In genomic region chr17:69383941-69384665, GRCm38 (mm10) we compare ENCODE assay signal across 8 mouse cellular contexts. TPM values are rescaled to one million over a fixed set of nuclear protein-coding genes. Genes with fewer than 3 reads are reported as not detected.
A peak's percentile ranks its signal among the peaks of the same experiment; 100 is the strongest.
DNase-seq lines count a peak whose midpoint lies in the region; ATAC-seq and TF ChIP-seq lines count a peak whose summit lies in the region.

No protein-coding gene starts in this region.

- TF ChIP-seq POLR2A in bone marrow, adult 2 months (IDR thresholded peaks at IDR 0.05; ENCODE audit: borderline replicate concordance, control insufficient read depth, low read depth, low read length): peak; percentile 42; the same call in 1 of the 2 replicates
- 0 out of 2 replicates have a peak, but pooled peaks have one; percentile 67 for TF ChIP-seq POLR2A in limb, embryonic 14.5 days (IDR thresholded peaks at IDR 0.05; ENCODE audit: borderline replicate concordance, extremely low read depth, insufficient read depth, insufficient read length)

- H3K27me3 ChIP-seq in embryonic facial prominence, embryonic 14.5 days (replicated peaks; ENCODE audit: control insufficient read depth, insufficient read depth, low read length): no peaks in the 10 kb centered on the region
- no peaks in the 10 kb centered on the region for H3K27me3 ChIP-seq in limb, embryonic 14.5 days (ENCODE audit: control insufficient read depth, insufficient read depth, low read length)
- no peaks in the 10 kb centered on the region for H3K27me3 ChIP-seq in midbrain, embryonic 15.5 days (replicated peaks)

- TF ChIP-seq CTCF in bone marrow, adult 2 months (IDR thresholded peaks at IDR 0.05; ENCODE audit: control insufficient read depth, insufficient read depth, low read length): no peak

- peak overlapping the region; percentile 76 for H3K4me2 ChIP-seq in embryonic facial prominence, embryonic 14.5 days (ENCODE audit: low read depth, low read length)
- peak overlapping the region; percentile 85 for H3K4me2 ChIP-seq in limb, embryonic 14.5 days (replicated peaks; ENCODE audit: low read depth, low read length, severe bottlenecking)
- peak overlapping the region; percentile 84 for H3K4me2 ChIP-seq in midbrain, embryonic 15.5 days

- H3K4me1 ChIP-seq in bone marrow, adult 2 months (ENCODE audit: control insufficient read depth, insufficient read depth, low read length): peaks cover 1% of the 10 kb centered on the region
- H3K4me1 ChIP-seq in embryonic facial prominence, embryonic 14.5 days (ENCODE audit: control insufficient read depth, insufficient read depth, low read length): peaks cover 8% of the 10 kb centered on the region; the same call in 1 of the 2 replicates
- H3K4me1 ChIP-seq in limb, embryonic 14.5 days (ENCODE audit: control insufficient read depth, insufficient read depth, low read length): peaks cover 9% of the 10 kb centered on the region
- peaks cover 21% of the 10 kb centered on the region for H3K4me1 ChIP-seq in midbrain, embryonic 15.5 days

- H3K4me3 ChIP-seq in bone marrow, adult 2 months (replicated peaks; ENCODE audit: control insufficient read depth, low read depth, low read length): peak overlapping the region; percentile 93
- peak overlapping the region; percentile 83 for H3K4me3 ChIP-seq in embryonic facial prominence, embryonic 14.5 days (ENCODE audit: low read depth, low read length)
- peak overlapping the region; percentile 78 for H3K4me3 ChIP-seq in limb, embryonic 14.5 days (replicated peaks; ENCODE audit: low read length)
- H3K4me3 ChIP-seq in midbrain, embryonic 15.5 days: peak overlapping the region; percentile 91

- under 1% methylated on average over 37 of the region's 37 CpGs for WGBS in bone marrow, adult 2 months
- under 1% methylated on average over 24 of the region's 37 CpGs for WGBS in embryonic facial prominence, embryonic 14.5 days
- WGBS in limb, embryonic 14.5 days: 0% methylated on average over 30 of the region's 37 CpGs
- under 1% methylated on average over 35 of the region's 37 CpGs for WGBS in midbrain, embryonic 15.5 days

- H3K36me3 ChIP-seq in embryonic facial prominence, embryonic 14.5 days (ENCODE audit: control insufficient read depth, insufficient read depth, low read length): peaks cover 22% of the 10 kb centered on the region
- H3K36me3 ChIP-seq in limb, embryonic 14.5 days (ENCODE audit: control insufficient read depth, insufficient read depth, low read length): peaks cover 21% of the 10 kb centered on the region
- peaks cover 12% of the 10 kb centered on the region for H3K36me3 ChIP-seq in midbrain, embryonic 15.5 days (replicated peaks)

- no peak for ATAC-seq in embryonic facial prominence, embryonic 14.5 days (ENCODE audit: low read depth)
- peak; percentile 5; the same call in 1 of the 2 replicates for ATAC-seq in limb, embryonic 14.5 days (ENCODE audit: low FRiP score, low read depth)
- ATAC-seq in midbrain, embryonic 15.5 days (replicated peaks): peak; percentile 15

- peak; percentile 8 to 13 for DNase-seq in B cell, adult 2 months
- DNase-seq in embryonic facial prominence, embryonic 14.5 days (ENCODE audit: low spot score): peak; percentile 74
- peak; percentile 65 to 73 for DNase-seq in heart, adult 9 months (ENCODE audit: low spot score in 2 of 2)
- DNase-seq in kidney, adult 9 months: peak; percentile 73
- DNase-seq in limb, embryonic 14.5 days (ENCODE audit: low spot score): peak; percentile 50
- peak; percentile 45 to 68 for DNase-seq in spleen, postnatal 4 days (ENCODE audit: low spot score in 2 of 2)

- peak overlapping the region; percentile 96 for H3K9ac ChIP-seq in embryonic facial prominence, embryonic 14.5 days (ENCODE audit: low read depth, low read length)
- H3K9ac ChIP-seq in limb, embryonic 14.5 days (ENCODE audit: low read depth, low read length, severe bottlenecking): peak overlapping the region; percentile 96
- H3K9ac ChIP-seq in midbrain, embryonic 15.5 days: peak overlapping the region; percentile 96

- H3K9me3 ChIP-seq in embryonic facial prominence, embryonic 14.5 days (ENCODE audit: control insufficient read depth, low read length): no peaks in the 10 kb centered on the region
- no peaks in the 10 kb centered on the region for H3K9me3 ChIP-seq in limb, embryonic 14.5 days (ENCODE audit: control insufficient read depth, low read length)
- H3K9me3 ChIP-seq in midbrain, embryonic 15.5 days: no peaks in the 10 kb centered on the region

- H3K27ac ChIP-seq in bone marrow, adult 2 months (ENCODE audit: control insufficient read depth, insufficient read depth, low read depth, low read length, poor library complexity): peak overlapping the region; percentile 99
- peak overlapping the region; percentile 99 for H3K27ac ChIP-seq in embryonic facial prominence, embryonic 14.5 days (replicated peaks; ENCODE audit: low read depth, low read length)
- peak overlapping the region; percentile 100 for H3K27ac ChIP-seq in limb, embryonic 14.5 days (replicated peaks; ENCODE audit: low read depth, low read length)
- H3K27ac ChIP-seq in midbrain, embryonic 15.5 days: peak overlapping the region; percentile 100

RNA-seq across cellular contexts. Expression of gene Zbtb14, which starts 1.3 kb away (rescaled TPM):
- 6.4 and 7.5 TPM in 2 replicates for polyA plus RNA-seq in bone marrow, adult 2 months (2011; ENCODE audit: insufficient read depth, insufficient read length, low replicate concordance, missing spikeins)
- polyA plus RNA-seq in embryonic facial prominence, embryonic 14.5 days (2014; fragmentation: Nextera tagmentation; extraction: Ambion mirVana): 15.2 and 19.2 TPM in 2 replicates
- 12.7 and 13.1 TPM in 2 replicates for polyA plus RNA-seq in limb, embryonic 14.5 days (2012; rRNA removed)
- 17.7 and 19.4 TPM in 2 replicates for polyA plus RNA-seq in limb, embryonic 14.5 days (2014; fragmentation: Nextera tagmentation; extraction: Ambion mirVana)
- polyA plus RNA-seq in midbrain, embryonic 15.5 days (2015; fragmentation: Nextera tagmentation; extraction: Ambion mirVana): 31.3 and 34.8 TPM in 2 replicates

RNA-seq across cellular contexts. Expression of gene Akain1, which starts 55.0 kb away (rescaled TPM):
- not detected in 2 replicates for polyA plus RNA-seq in bone marrow, adult 2 months (2011; ENCODE audit: insufficient read depth, insufficient read length, low replicate concordance, missing spikeins)
- polyA plus RNA-seq in embryonic facial prominence, embryonic 14.5 days (2014; fragmentation: Nextera tagmentation; extraction: Ambion mirVana): not detected in 2 replicates
- polyA plus RNA-seq in limb, embryonic 14.5 days (2012; rRNA removed): 0.03 TPM in 1 of 2 replicates, not detected in the other
- polyA plus RNA-seq in limb, embryonic 14.5 days (2014; fragmentation: Nextera tagmentation; extraction: Ambion mirVana): not detected in 2 replicates
- polyA plus RNA-seq in midbrain, embryonic 15.5 days (2015; fragmentation: Nextera tagmentation; extraction: Ambion mirVana): 0.33 and 0.56 TPM in 2 replicates

Comparison
In these comparisons a context has a peak if more than half of its experiments do, and no peak if none do; other contexts are left out.
1. DNase-seq: peak in every context shown above with its lines; median percentile 74 in embryonic facial prominence, embryonic 14.5 days; 73 in kidney, adult 9 months; 69 in heart, adult 9 months; 56 in spleen, postnatal 4 days; 50 in limb, embryonic 14.5 days; 10 in B cell, adult 2 months.